Mouse (Mus musculus) bone marrow, adult 2 months (tissue): ENCODE data around the gene Hesx1. TPM values are rescaled to one million over a fixed set of nuclear protein-coding genes. Genes with fewer than 3 reads are reported as not detected.

Experiments used
- H3K27ac ChIP-seq: fragments of 200-500 bp; 2 replicates; pipeline ENCODE4 v1.5.1; 2012; ENCODE audit warnings: low read depth, mild to moderate bottlenecking, control low read depth, inconsistent platforms, low read length; ENCODE audit not compliant: control insufficient read depth, poor library complexity, insufficient read depth
- H3K4me1 ChIP-seq: fragments of 200-500 bp; 2 replicates; pipeline ENCODE4 v1.6.1; 2011; ENCODE audit warnings: low read length; ENCODE audit not compliant: control insufficient read depth, insufficient read depth
- H3K4me3 ChIP-seq: fragments of 200-500 bp; replicated peaks from 2 replicates; pipeline ENCODE3; 2011; ENCODE audit warnings: mild to moderate bottlenecking, low read depth, low read length, control low read depth; ENCODE audit not compliant: control insufficient read depth
- CTCF ChIP-seq: fragments of 200-500 bp; IDR thresholded peaks from 2 replicates; pipeline ENCODE4 v1.5.1; 2011; ENCODE audit warnings: low read length, control low read depth; ENCODE audit not compliant: control insufficient read depth, insufficient read depth
- POLR2A ChIP-seq: fragments of 200-500 bp; IDR thresholded peaks from 2 replicates; pipeline ENCODE4 v1.6.1; 2011; ENCODE audit warnings: low read depth, mild to moderate bottlenecking, control low read depth, low read length, borderline replicate concordance; ENCODE audit not compliant: control insufficient read depth
- WGBS: fragments of 180-500 bp; shearing (Covaris S2); methylation state at CpG from one replicate; pipeline ENCODE4 v1.1.7; 2018; 5-methylcytosine and 5-hydroxymethylcytosine counted together
- polyA plus RNA-seq: library from polyadenylated mRNA; stranded (reverse); fragments of >200 nt; gene quantifications from 2 replicates; pipeline ENCODE4 v1.2.4, GENCODE M21; 2011; ENCODE audit warnings: low replicate concordance; ENCODE audit not compliant: missing spikeins, insufficient read depth, insufficient read length

Gene Hesx1
- polyA plus RNA-seq, 1 experiment = not detected

GRCm38 (mm10) chr14:27042280-27042983 lies 48.2 kb downstream of the Hesx1 start:
- Histone ChIP-seq H3K27ac (no peak overlapping the region), H3K4me3 (no peak overlapping the region), H3K4me1 (peaks cover 1% of the 10 kb centered on the region; the same call in 1 of the 2 replicates)
- TF ChIP-seq CTCF (no peak), POLR2A (no peak)
- 32% methylated on average over 8 of the region's 8 CpGs for WGBS

- H3K27ac ChIP-seq = no peak overlapping the region
- no peak overlapping the region for H3K4me3 ChIP-seq
- peaks cover 1% of the 10 kb centered on the region; the same call in 1 of the 2 replicates for H3K4me1 ChIP-seq
- TF ChIP-seq POLR2A = no peak
- TF ChIP-seq CTCF = no peak
- 67% methylated on average over 5 of the region's 5 CpGs for WGBS
Measured at GRCm38 (mm10) chr14:27043416-27043815, 49.2 kb downstream of the Hesx1 start.

GRCm38 (mm10) chr14:27044221-27044966 lies 50.2 kb downstream of the Hesx1 start:
- WGBS = 6% methylated on average over 11 of the region's 11 CpGs
- TF ChIP-seq CTCF = no peak
- no peak for TF ChIP-seq POLR2A
- Histone ChIP-seq H3K4me3 (no peak overlapping the region), H3K27ac (no peak overlapping the region), H3K4me1 (peaks cover 1% of the 10 kb centered on the region; the same call in 1 of the 2 replicates)

GRCm38 (mm10) chr14:27044967-27045361 lies 50.7 kb downstream of the Hesx1 start:
- H3K27ac ChIP-seq = no peak overlapping the region
- 1% methylated on average over 2 of the region's 2 CpGs for WGBS
- TF ChIP-seq CTCF (no peak), POLR2A (no peak)
- H3K4me3 ChIP-seq = no peak overlapping the region
- H3K4me1 ChIP-seq = peaks cover 1% of the 10 kb centered on the region; the same call in 1 of the 2 replicates

- 81% methylated on average over 8 of the region's 8 CpGs for WGBS
- Histone ChIP-seq H3K27ac (no peak overlapping the region), H3K4me1 (no peaks in the 10 kb centered on the region; the same call in 1 of the 2 replicates), H3K4me3 (no peak overlapping the region)
- no peak for TF ChIP-seq CTCF
Measured at GRCm38 (mm10) chr14:27048231-27048956, 54.2 kb downstream of the Hesx1 start.

GRCm38 (mm10) chr14:27050043-27050442 lies 55.8 kb downstream of the Hesx1 start:
- no peak for TF ChIP-seq POLR2A
- no peak for TF ChIP-seq CTCF
- no peak overlapping the region for H3K4me3 ChIP-seq
- no peaks in the 10 kb centered on the region; the same call in 1 of the 2 replicates for H3K4me1 ChIP-seq
- WGBS = 76% methylated on average over 9 of the region's 9 CpGs
- H3K27ac ChIP-seq = no peak overlapping the region

GRCm38 (mm10) chr14:27050560-27051510 lies 56.6 kb downstream of the Hesx1 start:
- H3K4me1 ChIP-seq = no peaks in the 10 kb centered on the region
- no peak overlapping the region for H3K4me3 ChIP-seq
- TF ChIP-seq POLR2A = no peak
- no peak for TF ChIP-seq CTCF
- H3K27ac ChIP-seq = no peak overlapping the region
- WGBS = 81% methylated on average over 18 of the region's 18 CpGs
